Mouse (Mus musculus) forebrain, embryonic 13.5 days (tissue): ENCODE results near the gene Syngr3. TPM values are rescaled to one million over a fixed set of nuclear protein-coding genes. Genes with fewer than 3 reads are reported as not detected.
"Not testable (repeated sequence)": the region's sequence is repeated elsewhere in the genome, so short reads cannot be mapped to it uniquely, and the experiment has no call there.

ENCODE experiments used
- ATAC-seq: fragments of 200-750 bp; cut with Nextera tagmentation; 2 replicates; pipeline ENCODE4 v1.8.0; 2017
- H3K27ac ChIP-seq: fragments of 300-500 bp; sonication (generic); 2 replicates; pipeline ENCODE4 v1.5.1; 2015; ENCODE audit warnings: inconsistent platforms, mild to moderate bottlenecking, moderate library complexity
- H3K27me3 ChIP-seq: fragments of 300-500 bp; sonication (generic); 2 replicates; pipeline ENCODE4 v1.6.1; 2015; ENCODE audit warnings: mild to moderate bottlenecking, inconsistent platforms
- H3K36me3 ChIP-seq: fragments of 300-500 bp; sonication (generic); 2 replicates; pipeline ENCODE4 v1.6.1; 2015; ENCODE audit warnings: mild to moderate bottlenecking, inconsistent platforms; ENCODE audit not compliant: poor library complexity, severe bottlenecking
- H3K4me1 ChIP-seq: fragments of 300-500 bp; sonication (generic); 2 replicates; pipeline ENCODE4 v1.6.1; 2015; ENCODE audit warnings: inconsistent platforms
- H3K4me2 ChIP-seq: fragments of 300-500 bp; sonication (generic); 2 replicates; pipeline ENCODE4 v1.6.1; 2015; ENCODE audit warnings: inconsistent platforms, mild to moderate bottlenecking, moderate library complexity
- H3K4me3 ChIP-seq: fragments of 300-500 bp; sonication (generic); 2 replicates; pipeline ENCODE4 v1.5.1; 2015; ENCODE audit warnings: mild to moderate bottlenecking, inconsistent platforms
- H3K9ac ChIP-seq: fragments of 300-500 bp; sonication (generic); 2 replicates; pipeline ENCODE4 v1.6.1; 2015; ENCODE audit warnings: mild to moderate bottlenecking, inconsistent platforms
- H3K9me3 ChIP-seq: fragments of 300-500 bp; sonication (generic); replicated peaks from 2 replicates; pipeline ENCODE4 v1.6.1; 2016; ENCODE audit warnings: inconsistent platforms
- WGBS: fragments of 180-500 bp; shearing (Covaris S2); methylation state at CpG from one replicate; pipeline ENCODE4 v1.1.7; 2015; 5-methylcytosine and 5-hydroxymethylcytosine counted together
- polyA plus RNA-seq: library from polyadenylated mRNA; unstranded; fragments of >200 nt; fragmentation: Nextera tagmentation; extraction: Ambion mirVana; gene quantifications from 2 replicates; pipeline ENCODE4 v1.2.1, GENCODE M21; 2015

The Syngr3 gene
- polyA plus RNA-seq, 1 experiment from 2014 or later: 61.0 TPM

DNA sequence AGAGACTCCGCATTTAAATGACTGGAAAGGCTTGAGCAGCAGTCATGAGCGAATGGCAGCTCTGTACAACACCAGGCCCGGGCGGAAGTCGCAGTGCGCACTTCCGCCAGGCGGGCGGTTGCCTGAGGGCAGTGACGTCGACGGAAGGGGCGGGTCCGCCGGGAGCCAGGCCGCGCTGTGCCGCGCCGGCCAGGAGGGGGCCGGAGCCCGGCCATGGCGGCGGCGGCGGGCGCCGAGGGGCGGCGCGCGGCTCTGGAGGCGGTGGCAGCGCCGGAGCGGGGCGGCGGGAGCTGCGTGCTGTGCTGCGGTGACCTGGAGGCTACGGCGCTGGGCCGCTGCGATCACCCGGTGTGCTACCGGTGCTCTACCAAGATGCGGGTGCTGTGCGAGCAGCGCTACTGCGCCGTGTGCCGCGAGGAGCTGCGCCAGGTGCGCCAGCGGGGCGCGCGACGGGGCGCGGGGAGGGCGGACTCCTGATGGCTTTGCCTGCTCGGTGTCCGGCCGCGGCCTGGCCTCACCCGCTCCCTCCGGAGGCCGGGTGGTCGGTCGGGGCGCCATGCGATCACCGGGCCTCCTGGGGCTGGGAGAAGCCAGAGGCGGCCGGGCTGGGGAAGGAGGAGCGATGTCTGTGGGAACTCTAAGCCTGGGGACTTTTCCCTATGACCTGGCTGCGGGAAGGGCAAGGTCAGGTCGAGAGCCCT lies 20.1 kb downstream of the Syngr3 start, which contains the start of gene Zfp598:
Gene Zfp598, plus strand, starts transcription at position 143 of the 701 bp plus-strand sequence.
- under 1% methylated on average over 63 of the region's 80 CpGs for WGBS
- Histone ChIP-seq H3K9ac (peak within 1 kb of the TSS; percentile 99), H3K9me3 (no peaks in the 10 kb centered on the region), H3K4me1 (peaks cover 41% of the 10 kb centered on the region), H3K27ac (peak within 1 kb of the TSS; percentile 86), H3K36me3 (0 out of 2 replicates have a peak, but pooled peaks cover 4% of the 10 kb centered on the region), H3K27me3 (no peaks in the 10 kb centered on the region), H3K4me3 (peak within 1 kb of the TSS; percentile 96), H3K4me2 (peak within 1 kb of the TSS; percentile 92)
- peak; percentile 99 for ATAC-seq

DNA sequence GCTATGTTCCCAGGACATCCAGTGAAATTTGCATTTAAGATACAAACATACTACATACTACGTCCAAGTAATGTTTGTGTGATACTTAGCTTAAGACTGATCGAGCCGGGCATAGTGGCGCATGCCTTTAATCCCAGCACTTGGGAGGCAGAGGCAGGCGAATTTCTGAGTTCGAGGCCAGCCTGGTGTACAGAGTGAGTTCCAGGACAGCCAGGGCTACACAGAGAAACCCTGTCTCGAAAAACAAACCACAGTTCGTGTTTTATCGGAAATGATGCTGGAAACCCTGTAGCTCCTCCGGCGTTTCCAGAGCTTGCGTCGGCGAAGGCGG lies 20.6 kb downstream of the Syngr3 start:
- 11% methylated on average over 15 of the region's 15 CpGs for WGBS
- peak overlapping the region; percentile 99 for H3K9ac ChIP-seq
- peaks cover 37% of the 10 kb centered on the region for H3K4me1 ChIP-seq
- not testable (repeated sequence) for H3K36me3 ChIP-seq, H3K9me3 ChIP-seq, H3K27me3 ChIP-seq, ATAC-seq
- H3K27ac ChIP-seq: peak overlapping the region; percentile 86
- peak overlapping the region; percentile 96 for H3K4me3 ChIP-seq
- peak overlapping the region; percentile 92 for H3K4me2 ChIP-seq

DNA sequence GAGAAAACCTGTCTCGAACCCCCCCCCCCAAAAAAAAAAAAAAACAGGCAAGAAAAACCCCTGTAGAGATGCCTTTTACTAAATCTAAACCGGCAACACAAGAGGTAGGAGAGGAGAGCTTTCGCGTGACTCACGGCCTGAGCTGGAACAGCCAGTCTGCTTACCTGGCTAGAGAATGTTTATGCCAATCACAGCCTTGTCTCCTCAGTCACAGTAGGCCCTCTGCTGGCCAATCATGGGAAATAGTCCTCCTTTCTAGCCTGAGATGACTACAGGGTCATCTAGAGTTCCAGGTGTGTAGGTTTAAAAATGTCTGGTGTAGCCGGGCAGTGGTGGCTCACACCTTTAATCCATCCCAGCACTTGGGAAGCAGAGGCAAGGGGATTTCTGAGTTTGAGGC lies 22.3 kb downstream of the Syngr3 start:
- no peak for ATAC-seq
- Histone ChIP-seq H3K9me3 (no peaks in the 10 kb centered on the region), H3K4me1 (peaks cover 33% of the 10 kb centered on the region), H3K27ac (no peak overlapping the region), H3K27me3 (no peaks in the 10 kb centered on the region), H3K4me2 (no peak overlapping the region), H3K4me3 (no peak overlapping the region), H3K36me3 (no peaks in the 10 kb centered on the region), H3K9ac (no peak overlapping the region)
- WGBS: 38% methylated on average over 6 of the region's 6 CpGs

DNA sequence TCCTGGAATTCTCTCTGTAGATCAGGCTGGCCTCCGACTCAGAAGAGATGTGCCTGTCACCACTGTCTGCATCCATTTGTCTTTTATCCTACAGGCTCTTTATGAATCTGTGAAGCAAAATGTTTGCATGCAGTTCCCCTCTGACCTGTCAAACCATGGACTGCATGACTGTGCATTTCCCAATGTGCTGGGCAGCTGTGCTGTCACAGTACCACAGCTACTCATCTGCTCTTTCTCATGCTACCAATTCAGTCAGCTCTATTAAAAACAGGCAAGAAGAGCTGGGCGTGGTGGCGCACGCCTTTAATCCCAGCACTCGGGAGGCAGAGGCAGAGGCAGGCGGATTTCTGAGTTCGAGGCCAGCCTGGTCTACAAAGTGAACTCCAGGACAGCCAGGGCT lies 22.7 kb downstream of the Syngr3 start:
- ATAC-seq, H3K36me3 ChIP-seq, H3K9me3 ChIP-seq, H3K4me2 ChIP-seq, H3K27ac ChIP-seq, H3K27me3 ChIP-seq, H3K4me3 ChIP-seq: not testable (repeated sequence)
- WGBS: 81% methylated on average over 7 of the region's 7 CpGs
- H3K4me1 ChIP-seq: peaks cover 29% of the 10 kb centered on the region
- 0 out of 2 replicates have a peak overlapping the region, but pooled peaks have one; percentile 2 for H3K9ac ChIP-seq

DNA sequence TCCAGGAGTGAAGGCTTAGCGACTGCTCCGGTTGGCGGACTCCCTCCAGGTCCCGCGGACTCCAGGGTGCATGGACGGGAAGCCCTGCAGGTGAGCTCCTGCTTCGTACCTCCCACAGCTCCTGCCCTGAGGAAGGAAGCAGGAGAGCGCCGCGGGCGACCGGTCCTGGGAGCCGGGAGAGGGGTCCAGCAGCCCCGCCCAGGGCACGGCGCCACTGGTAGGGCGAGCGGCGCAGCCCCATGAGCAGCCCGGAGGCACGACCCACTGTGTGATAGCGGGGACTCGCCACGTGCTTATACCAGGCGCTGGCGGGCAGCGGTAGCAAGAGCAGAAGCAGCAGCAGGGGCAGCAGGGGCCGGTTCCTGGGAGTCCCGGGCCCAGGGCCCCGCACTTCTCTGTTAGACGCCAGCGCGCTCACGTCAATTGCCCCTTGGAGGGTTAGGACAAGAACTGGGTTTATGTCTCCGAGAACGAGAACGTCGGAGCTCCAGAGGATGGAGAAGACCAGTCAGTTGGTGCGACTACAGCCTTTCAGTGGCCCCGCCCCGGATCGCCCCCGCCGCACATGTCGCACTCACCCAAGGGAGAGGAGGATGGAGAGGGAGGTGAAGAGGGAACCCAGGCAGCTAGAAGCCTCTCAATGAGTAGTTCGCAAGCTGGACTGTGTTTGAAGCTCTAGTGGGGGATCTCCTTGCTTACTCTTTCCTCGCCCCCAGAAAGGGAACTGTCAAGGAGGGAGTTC lies 31.6 kb downstream of the Syngr3 start, which contains the start of gene Npw:
Gene Npw, minus strand, starts transcription at position 441 of the 742 bp plus-strand sequence.
- ATAC-seq: 0 out of 2 replicates have a peak, but pooled peaks have one; percentile 21
- Histone ChIP-seq H3K4me2 (peak within 1 kb of the TSS; percentile 64), H3K27me3 (peaks cover 51% of the 10 kb centered on the region), H3K4me1 (peaks cover 14% of the 10 kb centered on the region), H3K27ac (no peak within 1 kb of the TSS), H3K4me3 (peak within 1 kb of the TSS; percentile 39), H3K9me3 (no peaks in the 10 kb centered on the region), H3K36me3 (no peaks in the 10 kb centered on the region), H3K9ac (peak within 1 kb of the TSS; percentile 60)
- WGBS: 2% methylated on average over 47 of the region's 47 CpGs

DNA sequence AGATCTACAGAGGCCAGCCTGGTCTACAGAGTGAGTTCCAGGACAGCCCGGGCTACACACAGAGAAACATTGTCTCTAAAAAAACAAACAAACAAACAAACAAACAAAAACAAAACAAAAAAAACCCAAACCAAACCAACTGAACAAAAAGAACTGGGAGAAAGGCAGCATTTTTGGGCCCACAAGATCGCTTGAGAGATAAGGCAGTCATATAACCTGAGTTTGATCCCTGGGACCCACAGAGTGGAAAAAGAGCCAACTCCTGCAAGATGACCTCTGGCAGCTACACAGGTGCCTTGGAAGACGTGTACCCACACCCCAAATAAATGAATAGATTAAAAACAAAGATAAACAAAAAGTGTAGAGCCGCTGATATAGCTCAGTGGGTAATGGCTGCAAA lies 34.8 kb downstream of the Syngr3 start:
- no peak overlapping the region for H3K27ac ChIP-seq

DNA sequence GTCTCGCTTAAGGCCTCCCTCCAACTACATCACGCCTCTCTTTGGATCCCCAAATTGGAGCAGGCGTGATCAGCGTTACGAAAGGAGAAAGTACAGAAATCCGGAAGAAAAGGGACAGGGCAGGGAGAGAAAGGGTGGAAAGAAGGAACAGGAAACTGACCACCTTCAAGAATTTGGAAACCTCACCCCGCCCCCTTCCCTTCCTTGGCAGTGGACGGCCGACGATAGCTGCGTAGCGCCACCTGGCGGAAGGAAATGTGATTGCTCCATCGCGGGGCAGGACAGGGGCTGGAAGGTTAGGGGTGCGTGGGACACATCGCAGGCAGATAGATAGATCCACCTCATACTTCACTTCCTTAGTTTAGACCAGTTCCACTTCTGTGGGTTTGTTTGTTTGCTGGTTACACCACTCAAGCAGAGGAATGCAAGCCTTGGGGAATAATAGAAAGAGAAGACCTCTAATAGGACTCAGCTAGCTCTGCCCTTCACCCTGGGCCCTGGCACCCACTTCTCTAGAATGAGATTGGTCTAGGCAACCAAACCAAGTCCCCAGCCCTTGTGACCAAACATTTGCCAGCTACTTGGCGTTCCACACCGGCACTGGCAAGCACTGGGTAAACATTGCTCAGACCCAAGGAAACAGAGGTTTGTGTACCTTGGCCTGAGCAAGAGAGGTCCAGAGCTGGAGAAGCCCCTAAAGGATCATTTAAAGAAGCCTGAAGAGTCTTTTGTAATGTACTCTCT lies 35.6 kb downstream of the Syngr3 start:
- 6% methylated on average over 19 of the region's 19 CpGs for WGBS
- Histone ChIP-seq H3K9me3 (no peaks in the 10 kb centered on the region), H3K4me3 (peak overlapping the region; percentile 21), H3K27me3 (peaks cover 65% of the 10 kb centered on the region), H3K4me2 (peak overlapping the region; percentile 55), H3K9ac (no peak overlapping the region), H3K36me3 (no peaks in the 10 kb centered on the region), H3K27ac (no peak overlapping the region), H3K4me1 (peaks cover 27% of the 10 kb centered on the region)
- ATAC-seq: peak; percentile 62; the same call in 1 of the 2 replicates

More for the DNA sequence above, 34.8 kb downstream of the Syngr3 start:
- WGBS: 78% methylated on average over 4 of the region's 4 CpGs
- H3K9ac ChIP-seq: no peak overlapping the region
- no peak overlapping the region for H3K4me2 ChIP-seq
- no peaks in the 10 kb centered on the region for H3K9me3 ChIP-seq
- peaks cover 66% of the 10 kb centered on the region for H3K27me3 ChIP-seq
- H3K4me1 ChIP-seq: peaks cover 20% of the 10 kb centered on the region
- no peaks in the 10 kb centered on the region for H3K36me3 ChIP-seq
- H3K4me3 ChIP-seq: no peak overlapping the region
- no peak for ATAC-seq

DNA sequence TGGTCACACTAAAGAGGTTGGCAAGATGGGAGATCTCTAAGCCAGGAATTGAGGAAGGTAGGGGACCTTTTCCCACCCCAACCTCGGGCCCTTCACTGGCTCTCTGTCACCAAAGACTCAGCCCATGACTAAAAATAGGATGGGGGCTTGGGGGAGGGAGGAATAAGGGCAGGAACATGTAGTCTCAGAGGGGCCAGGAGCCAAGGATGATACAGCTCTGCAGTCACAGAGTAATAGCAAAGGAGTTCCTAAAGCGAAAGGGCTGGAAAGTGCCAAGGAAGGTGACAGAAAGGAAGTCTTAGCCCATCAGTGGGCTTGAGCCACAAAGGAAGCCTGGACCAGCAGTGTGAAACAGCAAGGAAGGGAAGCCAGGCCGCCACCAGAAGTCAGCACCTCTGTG lies 37.9 kb downstream of the Syngr3 start:
- Histone ChIP-seq H3K4me2 (no peak overlapping the region), H3K9me3 (no peaks in the 10 kb centered on the region), H3K9ac (no peak overlapping the region), H3K4me3 (no peak overlapping the region), H3K4me1 (peaks cover 17% of the 10 kb centered on the region), H3K36me3 (no peaks in the 10 kb centered on the region), H3K27ac (no peak overlapping the region), H3K27me3 (peaks cover 52% of the 10 kb centered on the region)
- ATAC-seq: no peak
- WGBS: 76% methylated on average over 3 of the region's 3 CpGs

DNA sequence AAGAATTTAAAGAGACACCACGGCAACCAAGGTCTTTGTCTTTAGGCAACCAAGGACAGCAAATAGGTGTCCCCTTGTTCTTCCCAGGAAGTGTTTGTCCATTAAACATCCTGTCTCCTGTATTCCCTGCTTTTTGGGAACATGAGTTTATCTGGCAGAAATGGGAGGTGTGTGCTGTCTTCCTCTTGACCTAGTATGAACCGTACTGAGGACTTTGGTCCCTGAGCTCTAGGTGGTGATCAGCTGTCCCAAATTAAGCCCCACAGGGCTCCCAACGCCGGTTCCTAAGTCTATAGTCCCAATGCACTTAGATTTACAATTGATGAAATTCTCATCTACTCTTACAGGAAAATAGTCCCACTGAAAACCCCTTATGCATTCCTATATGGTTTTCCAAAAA lies 39.0 kb downstream of the Syngr3 start:
- peaks cover 17% of the 10 kb centered on the region for H3K4me1 ChIP-seq
- no peak for ATAC-seq
- H3K9me3 ChIP-seq: no peaks in the 10 kb centered on the region
- H3K9ac ChIP-seq: peak overlapping the region; percentile 82; the same call in 1 of the 2 replicates
- no peaks in the 10 kb centered on the region for H3K36me3 ChIP-seq
- H3K4me2 ChIP-seq: peak overlapping the region; percentile 98
- H3K27me3 ChIP-seq: peaks cover 41% of the 10 kb centered on the region
- 0 out of 2 replicates have a peak overlapping the region, but pooled peaks have one; percentile 63 for H3K4me3 ChIP-seq
- WGBS: 74% methylated on average over 4 of the region's 4 CpGs
- H3K27ac ChIP-seq: no peak overlapping the region

DNA sequence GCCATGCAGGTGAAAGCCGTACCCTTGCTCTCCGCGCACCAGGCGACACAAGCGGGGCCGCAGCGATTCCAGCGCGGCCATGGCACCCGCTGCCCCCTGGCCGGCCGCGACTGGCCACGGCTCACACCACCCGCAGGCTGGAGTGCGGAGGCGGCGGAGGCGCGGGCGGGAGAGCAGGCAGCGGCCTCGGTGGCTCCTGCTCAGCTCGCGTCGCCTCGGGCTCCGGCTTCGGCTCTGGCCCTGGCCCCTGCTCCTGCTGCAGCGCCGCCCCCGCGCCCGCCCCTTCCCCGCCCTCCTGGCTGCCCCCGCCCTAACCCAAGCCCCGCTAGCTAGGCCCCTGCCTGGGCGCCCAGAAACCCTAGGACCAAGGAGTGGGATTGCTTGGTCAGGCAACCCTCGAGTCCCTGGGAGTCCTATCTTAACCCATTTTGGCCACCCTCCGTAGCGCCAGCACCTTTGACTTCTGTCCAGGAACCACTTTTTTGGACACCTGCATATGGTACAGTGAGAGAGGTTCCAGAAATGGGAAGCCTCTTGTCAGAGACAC lies 39.6 kb downstream of the Syngr3 start, which contains the start of gene Slc9a3r2:
Gene Slc9a3r2, minus strand, starts transcription at position 258 of the 547 bp plus-strand sequence.
- peak within 1 kb of the TSS; percentile 98 for H3K4me2 ChIP-seq
- H3K9ac ChIP-seq: peak within 1 kb of the TSS; percentile 82
- H3K9me3 ChIP-seq: no peaks in the 10 kb centered on the region
- H3K27me3 ChIP-seq: peaks cover 41% of the 10 kb centered on the region
- H3K27ac ChIP-seq: 0 out of 2 replicates have a peak within 1 kb of the TSS, but pooled peaks have one; percentile 22
- WGBS: under 1% methylated on average over 39 of the region's 41 CpGs
- H3K36me3 ChIP-seq: no peaks in the 10 kb centered on the region
- peak within 1 kb of the TSS; percentile 63 for H3K4me3 ChIP-seq
- peak; percentile 73 for ATAC-seq
- peaks cover 17% of the 10 kb centered on the region for H3K4me1 ChIP-seq

DNA sequence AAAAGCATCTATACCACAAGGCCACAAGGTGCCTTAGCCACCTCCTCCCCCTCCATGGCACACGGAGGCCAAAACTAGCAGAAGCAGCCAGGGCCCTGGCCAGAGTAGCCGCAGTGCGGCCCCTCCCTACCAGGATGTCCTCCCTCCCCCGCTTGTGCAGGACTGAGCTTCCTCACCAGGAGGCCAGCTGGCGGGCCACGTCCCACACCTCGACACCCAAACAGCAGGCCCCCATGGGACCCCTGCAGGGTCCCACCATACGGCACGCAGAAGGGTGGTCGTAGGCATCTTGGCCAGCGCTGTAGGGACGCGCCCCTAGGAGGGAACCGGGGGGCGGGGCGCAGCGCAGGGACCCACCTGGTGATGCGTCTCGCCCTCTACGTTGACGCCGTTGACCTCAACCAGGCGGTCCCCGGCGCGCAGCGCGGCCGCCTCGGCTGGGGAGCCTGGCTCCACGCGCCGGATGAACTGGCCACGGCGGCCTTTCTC lies 40.1 kb downstream of the Syngr3 start:
- WGBS: 2% methylated on average over 35 of the region's 35 CpGs
- Histone ChIP-seq H3K9me3 (no peaks in the 10 kb centered on the region), H3K4me3 (peak overlapping the region; percentile 63), H3K9ac (peak overlapping the region; percentile 82), H3K27me3 (peaks cover 41% of the 10 kb centered on the region), H3K36me3 (no peaks in the 10 kb centered on the region), H3K27ac (0 out of 2 replicates have a peak overlapping the region, but pooled peaks have one; percentile 22), H3K4me2 (peak overlapping the region; percentile 98), H3K4me1 (peaks cover 17% of the 10 kb centered on the region)
- 0 out of 2 replicates have a peak, but pooled peaks have one; percentile 28 for ATAC-seq
